Mouse (Mus musculus) ovary, postnatal 10 days (tissue): ENCODE results near the gene Ing2.

Experiments
- DNase-seq: peaks from one replicate; pipeline ENCODE4 v3.0.0; 2022; ENCODE audit warnings: low spot score

Ing2 gene

DNA sequence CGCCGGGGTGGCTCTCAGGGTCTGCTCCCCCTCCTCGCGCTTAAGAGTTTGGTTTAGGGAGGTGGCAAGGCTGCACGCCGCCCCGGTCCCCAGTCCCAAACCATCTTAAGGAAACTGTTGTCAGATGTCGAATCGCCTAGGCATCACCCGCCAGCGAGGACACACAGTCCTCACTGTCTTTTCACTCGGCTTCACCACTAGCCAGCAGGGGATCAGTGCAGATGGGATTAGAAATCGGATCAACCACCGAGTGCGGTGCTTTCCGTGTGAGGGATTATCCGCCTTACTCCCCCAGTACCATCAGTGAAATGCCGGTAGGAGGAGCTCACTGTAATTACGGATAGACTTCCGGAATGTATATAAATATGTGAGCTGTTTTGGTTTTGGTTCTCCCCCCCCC lies 430 bp upstream of the Ing2 start:
- DNase-seq, result no peak

DNA sequence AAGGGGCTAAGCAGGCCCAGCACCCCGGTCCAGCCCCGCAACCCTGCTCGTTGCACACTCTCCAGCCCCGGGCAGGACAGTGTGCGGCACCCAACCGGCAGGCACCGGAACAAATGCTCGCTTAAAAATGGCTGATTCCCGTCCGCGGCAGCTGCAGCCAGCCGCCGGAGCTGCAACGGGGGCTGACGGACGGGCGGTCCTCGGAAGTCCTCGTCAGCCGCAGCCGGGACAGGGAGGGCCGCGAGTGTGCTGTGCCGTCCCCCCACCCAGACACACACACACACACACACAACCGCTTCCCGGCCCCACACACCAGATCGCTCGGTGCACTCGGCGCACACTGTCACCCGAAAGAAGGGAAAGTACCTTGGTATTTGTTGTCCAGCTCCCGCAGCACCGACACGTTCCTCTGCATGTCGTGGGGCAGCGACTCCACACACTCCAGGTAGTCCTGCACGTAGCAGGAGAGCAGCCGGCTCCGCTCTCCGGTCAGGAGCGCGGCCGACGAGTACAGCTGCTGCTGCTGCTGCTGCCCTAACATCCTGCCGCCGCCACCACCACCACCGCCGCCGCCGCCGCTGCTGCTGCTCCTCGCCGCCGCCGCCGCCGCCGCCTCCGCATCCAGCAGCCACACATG lies 1.1 kb downstream of the Ing2 start:
- DNase-seq, result no peak

DNA sequence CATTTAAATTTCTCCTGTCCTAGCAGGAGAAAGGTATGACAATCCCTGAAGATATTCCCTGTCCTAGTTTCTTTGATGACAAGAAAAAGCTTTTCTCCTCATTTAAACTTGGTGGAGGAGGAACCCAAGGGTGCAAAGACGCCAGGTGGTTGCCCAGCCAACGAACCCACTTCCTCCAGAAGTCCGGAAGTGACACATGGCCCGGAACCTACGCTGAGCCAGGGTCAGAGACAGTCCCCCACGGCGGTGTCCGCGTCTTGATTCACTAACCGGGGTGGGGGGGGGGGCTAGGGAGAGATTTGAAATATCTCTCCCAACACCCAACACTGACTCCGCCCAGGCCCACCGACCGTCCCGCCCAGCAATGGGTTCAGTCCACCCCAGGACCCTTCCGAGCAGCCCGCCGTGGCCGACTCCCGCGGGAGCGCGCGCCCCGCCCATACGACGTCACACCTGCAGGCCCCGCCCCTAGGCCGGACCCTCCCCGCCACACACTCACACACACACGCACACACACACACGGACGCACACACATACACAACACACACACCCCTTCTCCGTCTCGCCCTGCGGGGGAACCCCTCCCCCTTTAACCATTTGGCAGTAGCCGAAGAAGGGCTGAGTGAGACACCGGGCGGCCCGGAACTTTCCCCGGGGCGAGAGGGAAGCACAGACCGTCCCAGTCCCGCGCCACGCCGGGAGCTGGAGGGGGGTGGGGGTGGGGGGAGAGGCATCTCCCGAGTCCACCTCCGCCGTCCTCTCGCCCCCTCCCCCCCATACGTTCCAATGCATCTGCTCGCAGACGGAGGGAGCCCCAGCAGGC lies 1.8 kb downstream of the Ing2 start:
- DNase-seq, result peak; percentile 88

DNA sequence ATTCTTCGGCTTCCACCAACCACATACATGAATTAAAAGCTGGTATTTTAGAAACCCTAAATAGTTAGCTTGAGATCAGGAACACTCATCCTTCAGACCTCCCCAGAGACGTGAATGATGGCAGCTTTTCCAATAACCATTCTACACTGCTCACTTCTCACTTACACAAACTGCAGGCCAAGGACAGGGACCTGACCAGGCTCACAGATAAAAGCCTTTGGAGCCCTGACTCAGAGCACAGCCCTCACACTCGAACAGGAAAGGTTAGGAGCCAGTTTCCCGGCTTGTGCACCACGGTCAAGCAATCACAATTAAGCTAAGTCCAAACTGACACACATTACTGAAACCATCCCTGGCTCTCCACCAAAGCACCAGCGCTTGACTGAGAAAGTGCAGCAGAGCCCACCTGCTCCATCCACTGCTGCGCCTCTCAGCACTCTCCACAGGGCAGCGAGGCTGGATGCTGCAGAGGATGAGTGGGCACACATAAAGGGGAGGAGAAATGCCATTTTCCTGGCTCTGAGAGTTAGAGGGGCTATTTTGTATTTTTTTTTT lies 11.0 kb downstream of the Ing2 start:
- DNase-seq, result no peak

DNA sequence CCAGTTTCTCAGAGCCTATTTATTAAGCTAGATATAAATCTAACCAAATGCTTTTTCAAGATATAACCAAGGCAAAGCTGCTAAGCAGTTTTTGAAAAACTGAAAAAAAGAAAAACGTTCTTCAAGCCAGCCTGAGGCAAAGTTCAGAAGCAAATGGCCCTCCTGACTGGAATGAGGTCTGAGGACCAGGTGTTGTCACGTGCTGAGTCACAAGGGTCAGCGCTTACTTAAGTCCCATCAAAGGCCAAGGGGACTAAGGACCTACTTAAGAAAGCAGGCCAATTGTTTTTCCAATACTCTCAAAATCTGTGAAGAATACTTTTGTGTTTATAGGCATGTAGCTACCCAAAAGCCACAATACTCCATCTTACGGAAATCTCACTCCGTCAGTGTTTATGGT lies 12.2 kb downstream of the Ing2 start:
- no peak for DNase-seq

DNA sequence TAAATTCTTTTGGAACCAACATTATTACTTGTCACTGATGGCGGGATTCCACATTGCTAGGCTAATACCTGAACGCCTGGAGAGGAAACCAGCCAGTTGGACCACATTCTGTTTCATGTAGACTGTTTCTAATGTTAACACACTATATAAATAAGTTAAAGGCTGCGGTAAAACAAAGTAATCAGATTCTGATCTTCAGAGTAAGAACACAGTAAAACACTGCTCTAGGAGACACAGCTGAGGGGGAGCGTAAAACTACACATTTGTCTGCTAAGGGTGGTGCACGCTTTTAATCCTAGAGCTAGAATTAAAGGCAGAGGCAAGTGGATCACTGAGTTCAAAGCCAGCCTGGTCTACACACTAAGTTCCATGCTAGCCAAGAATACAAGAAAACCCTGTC lies 12.6 kb downstream of the Ing2 start:
- no peak for DNase-seq

DNA sequence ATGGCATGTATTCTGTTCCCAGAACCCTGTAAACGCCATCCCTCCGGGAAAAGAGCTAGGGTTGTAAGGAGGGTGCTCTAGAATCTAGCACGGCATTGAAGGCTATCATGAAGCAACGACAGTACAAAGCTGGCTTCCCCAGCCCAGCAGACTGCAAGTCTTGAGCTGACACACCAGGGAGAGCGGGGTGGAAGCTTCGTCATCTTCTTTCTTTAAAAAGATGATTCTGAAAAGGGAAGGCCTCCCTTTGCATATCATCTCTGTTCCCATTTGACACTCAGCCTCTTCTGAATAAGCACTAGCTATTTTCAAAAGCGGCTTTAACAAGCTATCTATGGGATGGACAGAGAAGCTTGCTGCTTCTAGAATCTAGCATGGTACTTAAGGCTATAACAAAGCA lies 15.0 kb downstream of the Ing2 start:
- DNase-seq, result no peak

DNA sequence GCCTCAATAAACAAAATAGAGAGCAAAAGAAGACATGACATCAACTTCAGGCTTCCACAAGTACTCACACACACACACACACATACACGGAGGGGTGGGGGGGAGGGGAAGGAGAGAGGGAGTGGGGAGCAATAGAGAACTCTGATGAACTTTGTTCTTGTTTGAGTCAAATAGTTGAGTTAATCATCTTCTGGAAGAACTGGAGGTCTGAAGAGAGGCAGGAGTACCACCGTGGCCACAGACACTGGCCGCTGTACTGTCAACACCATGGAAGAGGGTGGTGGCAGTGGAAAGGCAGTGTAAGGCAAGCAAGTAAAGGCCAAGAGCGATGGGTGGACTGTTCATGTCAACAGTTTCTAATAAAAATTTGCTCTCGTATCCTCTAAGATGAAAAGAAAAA lies 15.9 kb downstream of the Ing2 start:
- DNase-seq, result no peak

DNA sequence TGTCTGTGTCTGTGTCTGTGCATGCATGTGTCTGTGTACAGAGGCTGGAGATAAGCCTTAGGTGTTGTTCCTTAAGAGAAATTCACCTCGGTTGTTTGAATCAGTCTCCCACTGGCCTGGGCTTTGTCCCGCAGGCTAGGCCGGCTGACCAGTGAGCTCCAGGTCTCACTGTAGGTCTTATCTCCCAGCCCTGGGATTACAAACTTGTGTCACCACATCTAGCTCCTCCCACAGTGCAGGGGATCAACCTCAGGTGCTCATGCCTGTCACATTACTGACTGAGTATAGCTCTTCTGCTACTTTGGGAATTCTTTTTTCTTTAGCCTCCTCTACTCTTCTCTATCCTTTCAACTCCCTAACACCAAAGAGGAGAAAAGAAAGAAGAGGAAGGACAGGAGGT lies 20.9 kb downstream of the Ing2 start:
- DNase-seq, result no peak

DNA sequence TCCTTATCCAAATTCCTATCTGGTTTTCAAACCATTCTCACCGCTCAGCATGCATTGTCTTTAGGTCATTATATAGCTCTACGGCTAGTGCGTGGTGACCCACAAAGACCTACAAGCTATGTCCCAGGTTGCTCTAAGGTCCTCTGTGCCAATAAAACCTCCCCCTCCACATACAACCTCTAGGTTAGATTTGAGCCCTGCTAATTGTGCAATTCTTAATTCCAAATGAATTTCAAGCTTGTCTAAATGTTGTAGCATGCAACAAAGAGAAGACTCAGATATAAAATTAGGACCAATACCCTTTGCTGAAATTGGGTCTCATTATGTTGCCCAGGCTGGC lies 22.6 kb downstream of the Ing2 start:
- no peak for DNase-seq

DNA sequence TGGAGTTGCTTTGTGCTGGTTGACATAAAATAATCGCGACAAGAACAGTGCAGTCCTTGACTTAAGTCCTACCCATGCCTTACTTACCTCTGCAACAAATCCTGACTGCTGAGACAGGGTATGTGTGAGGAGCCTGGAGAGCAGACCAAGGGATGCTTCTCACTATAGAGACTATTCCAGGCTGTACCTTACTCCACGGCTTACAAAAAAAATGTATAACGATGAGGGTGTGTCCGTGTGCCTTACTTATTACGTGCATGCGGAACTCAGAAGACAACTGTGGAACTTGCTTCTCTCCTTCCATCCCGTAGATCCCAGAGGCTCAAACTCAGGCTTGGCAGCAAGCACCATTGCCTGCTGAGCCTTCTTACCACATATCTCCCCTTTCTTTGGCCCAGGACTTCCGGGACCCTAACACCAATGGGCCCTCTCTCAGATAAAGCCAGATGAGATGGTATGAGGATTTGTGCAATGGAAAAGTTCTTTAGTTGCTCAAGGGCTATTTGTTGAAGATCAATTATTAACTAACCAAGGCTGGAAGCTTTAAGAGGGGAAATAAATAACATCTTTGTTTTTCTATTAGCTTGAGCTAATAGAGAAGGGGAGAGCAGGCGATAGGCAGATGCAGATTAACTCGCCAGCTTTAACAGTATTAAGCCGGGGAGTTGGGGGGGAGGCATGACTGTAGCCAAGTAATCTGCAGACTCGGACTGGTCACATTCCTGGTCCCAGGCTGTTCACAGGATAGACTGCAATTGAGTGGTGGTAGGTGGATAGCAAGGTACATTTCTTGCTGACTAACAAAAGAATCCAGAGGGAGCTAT lies 23.2 kb downstream of the Ing2 start:
- no peak for DNase-seq

DNA sequence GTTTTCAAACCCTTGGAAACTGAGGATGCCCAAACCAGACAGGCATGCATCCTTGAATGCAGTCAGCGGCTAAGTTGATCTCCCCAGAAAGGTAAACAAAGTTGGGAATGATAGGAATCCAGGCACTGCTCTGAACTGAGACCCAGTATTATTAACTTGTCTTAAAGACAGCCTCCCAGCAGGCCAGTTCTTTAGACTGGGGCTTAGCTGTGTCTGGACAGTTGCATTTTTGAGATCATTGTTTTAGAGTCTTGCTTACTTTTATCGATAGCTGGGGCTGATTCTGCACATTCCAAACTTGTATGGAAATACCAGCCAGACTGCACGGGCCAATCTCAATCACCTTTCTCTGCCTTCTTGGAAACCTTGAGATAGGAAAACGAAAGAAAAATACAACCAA lies 24.5 kb downstream of the Ing2 start:
- no peak for DNase-seq

DNA sequence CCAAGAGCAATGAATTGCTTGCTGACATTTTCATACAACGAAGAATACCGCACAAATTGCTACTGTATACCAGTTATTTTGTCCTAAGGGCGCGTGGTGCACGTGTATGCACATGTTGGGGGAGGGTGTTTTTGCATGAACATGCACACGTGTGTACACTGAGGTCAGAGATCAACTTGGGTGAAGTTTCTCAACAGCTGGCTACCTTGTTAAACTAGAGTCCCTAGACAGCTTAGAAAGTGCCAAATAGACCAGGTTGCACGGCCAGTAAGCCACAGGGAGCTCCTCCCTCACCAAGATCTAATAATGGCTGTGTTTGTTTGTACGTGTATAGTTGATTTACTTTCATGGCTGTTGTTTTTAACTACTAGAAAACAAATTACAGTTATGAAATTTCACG lies 25.8 kb downstream of the Ing2 start:
- DNase-seq, result no peak

DNA sequence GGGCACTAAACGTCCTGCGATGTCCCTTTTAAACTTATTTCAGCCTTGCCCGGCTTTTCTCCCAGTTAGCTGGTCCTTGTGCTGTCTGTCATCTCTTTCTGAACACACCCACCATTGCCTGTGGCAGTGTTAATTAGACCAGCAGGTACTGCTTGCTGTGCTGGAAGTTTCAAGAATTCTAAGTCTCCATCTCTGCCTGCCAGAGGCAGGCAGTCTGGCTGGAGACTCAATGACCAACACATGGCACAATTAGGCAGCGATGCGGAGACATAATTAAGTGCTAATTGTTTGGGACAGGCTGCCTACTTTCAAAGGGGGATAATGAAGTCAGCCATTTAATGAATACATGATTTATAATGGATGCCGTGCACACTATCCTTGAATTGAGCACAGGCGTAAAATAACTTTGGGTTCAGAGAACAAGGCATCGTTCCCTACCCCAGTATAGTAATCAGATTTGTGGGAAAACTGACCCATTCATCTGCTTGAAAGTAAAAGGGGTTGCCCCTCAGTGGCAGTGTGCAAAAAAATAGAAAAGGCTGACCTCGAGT lies 32.8 kb downstream of the Ing2 start:
- no peak for DNase-seq

DNA sequence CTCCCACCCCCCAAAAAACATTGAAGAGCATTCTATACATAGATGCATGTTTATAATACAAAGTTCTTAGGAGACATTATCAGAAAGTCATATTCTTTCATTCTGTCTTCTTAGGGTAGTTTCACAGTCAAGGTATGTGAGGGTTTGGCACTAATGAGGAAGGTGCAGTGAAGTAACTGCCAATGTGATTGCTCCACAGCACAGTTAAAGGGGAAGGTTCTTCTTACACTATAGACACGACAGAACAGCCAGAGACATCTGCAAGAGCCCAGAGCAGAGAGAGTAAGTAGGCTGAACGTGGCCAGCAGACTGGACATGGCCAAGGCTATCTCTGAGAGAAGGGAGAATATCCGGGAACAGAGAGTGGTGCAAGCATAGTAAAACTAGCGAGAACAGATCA lies 38.2 kb downstream of the Ing2 start:
- DNase-seq, result no peak

DNA sequence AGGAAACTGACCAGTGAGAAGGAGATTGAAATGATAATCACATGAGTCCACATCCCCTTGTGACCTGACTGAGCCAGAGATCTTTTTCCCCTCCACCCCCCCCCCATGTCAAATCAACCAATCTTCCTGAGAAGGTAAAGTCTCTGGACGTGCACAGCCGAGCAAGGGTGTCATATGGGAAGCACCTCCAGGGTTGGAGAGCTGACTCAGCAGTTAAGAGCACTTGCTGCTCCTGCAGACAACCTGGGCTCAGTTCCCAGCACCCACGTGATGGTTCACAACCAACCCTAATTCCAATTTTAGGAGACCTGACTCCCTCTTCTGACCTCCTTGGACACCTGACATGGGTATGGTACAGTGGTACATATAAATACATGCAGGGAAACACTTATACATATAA lies 39.3 kb downstream of the Ing2 start:
- no peak for DNase-seq

DNA sequence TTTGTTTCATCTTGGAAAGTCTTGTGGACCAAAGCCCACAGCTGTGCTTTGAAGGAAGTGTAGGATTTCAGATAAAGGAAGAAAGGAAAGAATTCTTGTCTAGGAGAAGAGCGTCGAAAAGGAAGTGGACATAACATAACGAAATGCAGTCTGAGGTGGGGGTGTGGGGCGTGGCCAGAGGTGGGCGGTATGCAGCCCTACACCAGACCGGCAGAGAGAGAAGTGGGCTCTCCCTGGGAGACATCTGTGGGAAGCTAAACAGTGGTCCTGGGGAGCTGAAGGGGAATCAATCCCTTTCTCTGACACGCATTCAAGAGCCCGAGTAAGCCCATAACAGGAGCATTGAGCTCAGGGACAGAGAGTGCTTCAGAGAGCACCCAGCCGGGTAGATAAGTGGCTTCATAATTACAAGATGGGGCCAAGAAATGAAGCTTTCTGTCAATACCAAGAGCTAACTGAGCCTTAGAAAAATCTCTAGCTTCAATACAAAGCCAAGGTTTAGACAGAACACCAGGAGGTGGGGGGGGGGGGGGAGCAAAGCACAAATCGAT lies 40.5 kb downstream of the Ing2 start:
- no peak for DNase-seq

DNA sequence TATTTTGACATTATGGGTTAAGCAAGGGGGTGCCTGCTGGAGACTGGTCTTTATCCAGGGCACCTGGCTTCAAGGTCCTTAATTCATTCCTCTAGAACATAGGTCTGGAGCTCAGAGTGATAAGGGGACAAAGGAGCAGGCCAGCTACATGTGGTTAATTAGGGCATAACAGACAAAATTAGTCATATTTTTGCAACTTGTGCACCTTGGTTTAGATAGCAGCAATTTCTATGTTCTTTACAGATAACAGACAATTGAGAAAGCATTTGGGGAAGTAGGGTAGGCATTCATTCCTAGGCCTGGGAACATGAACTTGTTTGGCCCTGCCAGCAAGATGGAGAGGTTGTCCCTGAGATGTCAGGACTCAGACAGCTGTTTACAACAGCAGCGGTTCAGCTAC lies 54.2 kb downstream of the Ing2 start:
- no peak for DNase-seq
